Mouse (Mus musculus) spleen, adult 2 months (tissue): Measurements from ENCODE around the gene Hspa4.

Source experiments
- CTCF ChIP-seq: fragments of 200-500 bp; IDR thresholded peaks from 2 replicates; pipeline ENCODE4 v1.5.1; 2011; ENCODE audit warnings: mild to moderate bottlenecking, inconsistent platforms; ENCODE audit not compliant: insufficient read depth, insufficient read length, insufficient replicate concordance; ENCODE audit errors: extremely low read depth
- POLR2A ChIP-seq: fragments of 200-500 bp; IDR thresholded peaks from 2 replicates; pipeline ENCODE4 v1.6.1; 2011; ENCODE audit warnings: low read depth, low read length, inconsistent platforms

DNA sequence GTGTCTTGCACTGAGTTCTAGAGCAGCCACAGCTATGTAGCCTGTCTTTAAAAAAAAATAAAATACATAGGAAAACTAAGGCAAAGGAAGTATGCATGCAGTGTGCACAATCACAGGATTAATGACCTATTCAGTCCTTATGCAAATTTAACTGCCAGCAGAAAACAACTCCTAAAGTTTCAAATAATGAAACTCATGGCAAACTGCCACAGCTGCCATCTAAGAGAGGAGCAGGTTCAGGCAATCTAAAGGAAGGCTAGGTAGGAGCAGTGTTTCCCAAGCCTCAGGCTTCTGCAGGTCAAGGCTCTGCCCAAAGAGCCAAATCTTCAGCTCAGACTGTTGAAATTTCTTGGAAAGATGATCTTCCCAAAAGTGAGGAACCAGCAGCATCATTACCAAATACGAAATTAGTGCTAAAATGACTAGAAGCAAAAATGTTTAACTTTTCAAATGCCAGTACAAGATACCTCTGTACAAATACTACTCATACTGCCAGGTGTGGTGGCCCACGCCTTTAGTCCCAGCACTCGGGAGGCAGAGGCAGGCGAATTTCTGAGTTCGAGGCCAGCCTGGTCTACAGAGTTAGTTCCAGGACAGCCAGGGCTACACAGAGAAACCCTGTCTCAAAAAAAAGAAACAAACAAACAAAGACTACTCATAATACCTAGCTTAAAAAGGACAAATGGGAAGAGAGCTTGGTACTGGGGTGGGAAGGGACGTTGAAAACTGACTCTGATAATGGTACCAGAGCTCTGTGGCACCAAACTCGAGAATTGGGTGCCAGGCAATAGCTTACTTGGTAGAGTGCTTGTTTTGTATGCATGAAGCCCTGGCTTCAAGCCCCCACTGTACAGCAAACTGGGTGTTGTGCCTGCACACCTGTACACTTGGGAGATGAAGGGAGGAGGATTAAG is 2.1 kb downstream of the Hspa4 start:
- TF ChIP-seq POLR2A (no peak), CTCF (no peak)
